Comparison of ENCODE assay signal across 21 mouse cellular contexts in genomic region chr14:77548963-77549362, GRCm38 (mm10).
DNase-seq lines count a peak whose midpoint lies in the region; ATAC-seq lines count a peak whose summit lies in the region.
"Had no signal": no experiment of that assay in that cellular context is flagged by ENCODE, and none has a peak within 500 bp of the region (broad histone marks: within the 10 kb centered on the region; RNA-seq: fewer than 3 reads in every experiment).

No protein-coding gene starts in this region.

- DNase-seq in heart, adult 11 months, result peak; percentile 51
- no peak for DNase-seq in frontal cortex, postnatal 36 days (ENCODE audit: low spot score in 2 of 2)
- DNase-seq in lung, postnatal 14 days, result no peak
- DNase-seq: adrenal gland, adult 2 months; adrenal gland, adult 8-10 months; adrenal gland, postnatal 10 days; adrenal gland, postnatal 14 days; adrenal gland, postnatal 25 days; adrenal gland, postnatal 36 days; B cell, adult 2 months; cerebellum, adult 11 months; cerebellum, adult 11-12 months; cerebellum, adult 18-20 months had no signal

- no peaks in the 10 kb centered on the region for H3K36me3 ChIP-seq in heart, embryonic 12.5 days
- H3K36me3 ChIP-seq: G1E had no signal

- no peak overlapping the region for H3K4me3 ChIP-seq in heart, embryonic 12.5 days

- H3K4me2 ChIP-seq in heart, embryonic 12.5 days, result no peak overlapping the region

- no peaks in the 10 kb centered on the region for H3K27me3 ChIP-seq in heart, embryonic 12.5 days (replicated peaks)
- H3K27me3 ChIP-seq: CH12.LX, Patski had no signal

- no peak for ATAC-seq in heart, embryonic 12.5 days (ENCODE audit: insufficient number of reproducible peaks, low FRiP score)
- 0 out of 2 replicates have a peak, but pooled peaks have one; percentile 39 for ATAC-seq in megakaryocyte progenitor cell, adult 5-6 weeks (replicated peaks; ENCODE audit: poor library complexity)
- peak; percentile 59 for ATAC-seq in megakaryocyte-erythroid progenitor cell, adult 5-6 weeks (replicated peaks; ENCODE audit: low FRiP score, low TSS enrichment, poor library complexity, severe bottlenecking)
- ATAC-seq: activated CD4-positive, CD25-positive, alpha-beta regulatory T cell, adult 4 months; CD4-positive, CD25-positive, alpha-beta regulatory T cell, adult 4 months; Patski had no signal

- H3K9ac ChIP-seq in heart, embryonic 12.5 days, result no peak overlapping the region

- H3K9me3 ChIP-seq in heart, embryonic 12.5 days (replicated peaks), result no peaks in the 10 kb centered on the region

- no peak overlapping the region for H3K27ac ChIP-seq in heart, embryonic 12.5 days (ENCODE audit: poor library complexity, severe bottlenecking)

- 77% methylated on average over 5 of the region's 5 CpGs for WGBS in heart, embryonic 12.5 days

- H3K4me1 ChIP-seq in heart, embryonic 12.5 days (replicated peaks), result peaks cover 5% of the 10 kb centered on the region
